Mouse (Mus musculus): ENCODE data around the gene Olfr523. TPM values are rescaled to one million over a fixed set of nuclear protein-coding genes. Genes with fewer than 3 reads are reported as not detected.

The Olfr523 gene
- not detected for polyA plus RNA-seq (2014; fragmentation: Illumina TruSeq; extraction: RNeasy Lipid Tissue Mini Kit (QIAGEN cat#74804); ENCODE audit: low read depth, low replicate concordance)

DNA sequence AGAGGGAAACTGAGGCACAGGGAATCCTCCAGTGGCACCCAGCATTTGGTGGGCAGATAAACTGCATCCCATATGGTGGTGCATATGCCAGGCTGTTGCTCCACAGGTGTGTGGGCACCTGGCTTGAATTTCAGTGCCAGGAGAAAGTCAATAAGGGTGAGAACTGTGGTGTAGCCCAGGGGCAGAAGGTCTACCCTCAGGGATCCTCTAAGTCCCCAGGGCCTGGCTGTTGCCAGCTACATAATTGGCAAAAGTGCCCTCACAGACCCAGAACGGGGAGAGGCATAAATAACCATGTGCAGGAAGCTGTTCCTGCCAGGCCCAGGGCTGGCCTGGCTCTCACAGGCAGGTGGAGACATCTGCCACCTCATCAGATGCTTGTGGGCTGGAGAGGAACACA is at the start of gene Olfr523:
Gene Olfr523, plus strand, starts transcription at position 282 of the 400 bp plus-strand sequence.

DNA sequence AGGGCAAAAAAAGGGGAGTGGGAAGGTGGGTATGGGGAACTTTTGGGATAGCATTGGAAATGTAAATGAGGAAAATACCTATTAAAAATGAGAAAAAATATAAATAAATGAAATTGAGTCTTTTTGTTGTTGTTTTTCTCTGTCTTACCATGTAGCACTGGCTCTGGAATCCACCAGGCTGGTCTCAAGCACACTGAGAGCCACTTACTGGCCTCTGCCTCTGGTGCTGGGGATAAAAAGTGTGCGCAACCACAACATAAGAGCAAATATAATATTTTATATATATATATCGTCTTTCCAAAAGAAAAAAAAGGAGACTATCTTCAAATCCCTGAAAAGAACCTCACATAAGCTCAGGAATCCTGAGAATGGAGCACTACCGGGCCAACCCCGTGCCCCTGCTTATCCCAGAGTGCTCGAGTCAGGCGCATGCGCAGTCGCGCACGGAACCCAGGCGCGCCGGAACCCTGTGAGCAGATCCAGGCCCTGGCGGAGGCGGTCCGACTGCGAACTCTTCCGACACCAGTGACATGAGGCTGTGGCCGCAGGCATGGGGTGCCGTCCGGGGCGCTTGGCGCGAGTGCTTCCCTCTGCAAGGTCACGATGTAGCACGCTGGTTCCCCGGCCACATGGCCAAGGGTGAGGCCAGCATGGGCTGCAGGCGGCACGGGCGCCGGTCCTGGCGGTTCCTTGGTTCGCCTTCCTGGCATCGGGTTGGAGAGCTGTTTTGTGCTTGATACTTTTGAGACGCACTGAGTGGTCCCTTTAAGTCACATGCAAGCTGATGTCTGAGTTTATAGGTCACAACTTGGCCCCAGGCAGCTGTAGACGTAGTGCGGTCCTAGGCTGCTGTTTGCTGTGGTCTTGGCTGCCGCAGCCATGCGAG is 35.6 kb upstream of the Olfr523 start, which contains the start of gene Mtg1:
Gene Mtg1, plus strand, starts transcription at position 430 of the 886 bp plus-strand sequence.

GRCm38 (mm10) chr7:140154218-140154927 is 18.6 kb upstream of the Olfr523 start, which contains the start of gene Sprn:
Sprn (minus strand) TSS chr7:140154877.

GRCm38 (mm10) chr7:140164664-140165063 is 8.4 kb upstream of the Olfr523 start, which contains the start of gene Olfr522:
Olfr522 (minus strand) TSS chr7:140164764.

DNA sequence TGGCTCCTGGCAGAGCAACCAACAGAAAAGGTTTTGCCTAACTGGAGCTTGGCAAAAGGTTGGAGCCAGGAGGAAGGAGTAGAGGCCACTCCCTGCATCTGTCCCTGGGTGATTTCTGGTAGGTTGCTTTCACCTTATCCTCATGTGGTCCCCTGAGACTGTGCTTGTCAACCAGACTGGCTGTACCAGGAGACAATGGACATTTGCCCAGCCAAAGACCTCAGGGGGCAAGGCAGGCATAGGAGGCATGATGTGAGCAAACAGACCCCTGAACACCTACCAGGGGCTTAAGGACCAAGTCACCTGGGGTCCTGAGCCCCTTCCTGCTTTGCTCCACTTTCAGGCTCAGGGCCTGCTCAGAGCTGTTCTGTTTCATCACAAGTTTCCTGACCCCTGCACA is 32.8 kb downstream of the Olfr523 start, which contains the start of gene Olfr524:
Gene Olfr524, minus strand, starts transcription at position 101 of the 400 bp plus-strand sequence.

GRCm38 (mm10) chr7:140217967-140218366 is 45.0 kb downstream of the Olfr523 start, which contains the start of gene Cd163l1:
Cd163l1 (plus strand) TSS chr7:140218267.

Other genes with a start within 250 kb of the Olfr523 start
- not detected for gene Utf1, start 229.4 kb upstream of the Olfr523 start, polyA plus RNA-seq (2014; fragmentation: Illumina TruSeq; extraction: RNeasy Lipid Tissue Mini Kit (QIAGEN cat#74804); ENCODE audit: low read depth, low replicate concordance)
- not detected for gene 6430531B16Rik, start 194.5 kb upstream of the Olfr523 start, polyA plus RNA-seq (2014; fragmentation: Illumina TruSeq; extraction: RNeasy Lipid Tissue Mini Kit (QIAGEN cat#74804); ENCODE audit: low read depth, low replicate concordance)
- gene Adam8, start 180.7 kb upstream of the Olfr523 start, polyA plus RNA-seq (2014; fragmentation: Illumina TruSeq; extraction: RNeasy Lipid Tissue Mini Kit (QIAGEN cat#74804); ENCODE audit: low read depth, low replicate concordance), result not detected
- 5.6 TPM for gene Zfp511, start 136.8 kb upstream of the Olfr523 start, polyA plus RNA-seq (2014; fragmentation: Illumina TruSeq; extraction: RNeasy Lipid Tissue Mini Kit (QIAGEN cat#74804); ENCODE audit: low read depth, low replicate concordance)
- 8.4 TPM for gene Tubgcp2, start 136.5 kb upstream of the Olfr523 start, polyA plus RNA-seq (2014; fragmentation: Illumina TruSeq; extraction: RNeasy Lipid Tissue Mini Kit (QIAGEN cat#74804); ENCODE audit: low read depth, low replicate concordance)
- gene Msx3, start 124.1 kb upstream of the Olfr523 start, polyA plus RNA-seq (2014; fragmentation: Illumina TruSeq; extraction: RNeasy Lipid Tissue Mini Kit (QIAGEN cat#74804); ENCODE audit: low read depth, low replicate concordance), result not detected
- not detected for gene Caly, start 90.7 kb upstream of the Olfr523 start, polyA plus RNA-seq (2014; fragmentation: Illumina TruSeq; extraction: RNeasy Lipid Tissue Mini Kit (QIAGEN cat#74804); ENCODE audit: low read depth, low replicate concordance)
- gene Prap1, start 79.8 kb upstream of the Olfr523 start, polyA plus RNA-seq (2014; fragmentation: Illumina TruSeq; extraction: RNeasy Lipid Tissue Mini Kit (QIAGEN cat#74804); ENCODE audit: low read depth, low replicate concordance), result not detected
- 20.7 TPM for gene Fuom, start 70.8 kb upstream of the Olfr523 start, polyA plus RNA-seq (2014; fragmentation: Illumina TruSeq; extraction: RNeasy Lipid Tissue Mini Kit (QIAGEN cat#74804); ENCODE audit: low read depth, low replicate concordance)
- gene Paox, start 57.4 kb upstream of the Olfr523 start, polyA plus RNA-seq (2014; fragmentation: Illumina TruSeq; extraction: RNeasy Lipid Tissue Mini Kit (QIAGEN cat#74804); ENCODE audit: low read depth, low replicate concordance), result 26.3 TPM
- gene Echs1, start 56.7 kb upstream of the Olfr523 start, polyA plus RNA-seq (2014; fragmentation: Illumina TruSeq; extraction: RNeasy Lipid Tissue Mini Kit (QIAGEN cat#74804); ENCODE audit: low read depth, low replicate concordance), result 196 TPM
- gene Mtg1, start 35.7 kb upstream of the Olfr523 start, polyA plus RNA-seq (2014; fragmentation: Illumina TruSeq; extraction: RNeasy Lipid Tissue Mini Kit (QIAGEN cat#74804); ENCODE audit: low read depth, low replicate concordance), result 6.2 TPM
- gene Sprn, start 18.3 kb upstream of the Olfr523 start, polyA plus RNA-seq (2014; fragmentation: Illumina TruSeq; extraction: RNeasy Lipid Tissue Mini Kit (QIAGEN cat#74804); ENCODE audit: low read depth, low replicate concordance), result 0.95 TPM
- not detected for gene Olfr522, start 8.5 kb upstream of the Olfr523 start, polyA plus RNA-seq (2014; fragmentation: Illumina TruSeq; extraction: RNeasy Lipid Tissue Mini Kit (QIAGEN cat#74804); ENCODE audit: low read depth, low replicate concordance)
- not detected for gene Olfr524, start 32.7 kb downstream of the Olfr523 start, polyA plus RNA-seq (2014; fragmentation: Illumina TruSeq; extraction: RNeasy Lipid Tissue Mini Kit (QIAGEN cat#74804); ENCODE audit: low read depth, low replicate concordance)
- not detected for gene Cd163l1, start 45.0 kb downstream of the Olfr523 start, polyA plus RNA-seq (2014; fragmentation: Illumina TruSeq; extraction: RNeasy Lipid Tissue Mini Kit (QIAGEN cat#74804); ENCODE audit: low read depth, low replicate concordance)
- not detected for gene 5830411N06Rik, start 74.1 kb downstream of the Olfr523 start, polyA plus RNA-seq (2014; fragmentation: Illumina TruSeq; extraction: RNeasy Lipid Tissue Mini Kit (QIAGEN cat#74804); ENCODE audit: low read depth, low replicate concordance)
- gene Olfr525, start 147.6 kb downstream of the Olfr523 start, polyA plus RNA-seq (2014; fragmentation: Illumina TruSeq; extraction: RNeasy Lipid Tissue Mini Kit (QIAGEN cat#74804); ENCODE audit: low read depth, low replicate concordance), result not detected
- not detected for gene Olfr527, start 160.8 kb downstream of the Olfr523 start, polyA plus RNA-seq (2014; fragmentation: Illumina TruSeq; extraction: RNeasy Lipid Tissue Mini Kit (QIAGEN cat#74804); ENCODE audit: low read depth, low replicate concordance)
- not detected for gene Olfr60, start 188.5 kb downstream of the Olfr523 start, polyA plus RNA-seq (2014; fragmentation: Illumina TruSeq; extraction: RNeasy Lipid Tissue Mini Kit (QIAGEN cat#74804); ENCODE audit: low read depth, low replicate concordance)
- gene Olfr530, start 203.1 kb downstream of the Olfr523 start, polyA plus RNA-seq (2014; fragmentation: Illumina TruSeq; extraction: RNeasy Lipid Tissue Mini Kit (QIAGEN cat#74804); ENCODE audit: low read depth, low replicate concordance), result not detected
- not detected for gene Olfr531, start 229.7 kb downstream of the Olfr523 start, polyA plus RNA-seq (2014; fragmentation: Illumina TruSeq; extraction: RNeasy Lipid Tissue Mini Kit (QIAGEN cat#74804); ENCODE audit: low read depth, low replicate concordance)
- gene Olfr532, start 248.4 kb downstream of the Olfr523 start, polyA plus RNA-seq (2014; fragmentation: Illumina TruSeq; extraction: RNeasy Lipid Tissue Mini Kit (QIAGEN cat#74804); ENCODE audit: low read depth, low replicate concordance), result not detected